Mouse (Mus musculus): ENCODE measurements around the gene Pik3cd.
"Not testable (repeated sequence)": the region's sequence is repeated elsewhere in the genome, so short reads cannot be mapped to it uniquely, and the experiment has no call there.

The Pik3cd gene

DNA sequence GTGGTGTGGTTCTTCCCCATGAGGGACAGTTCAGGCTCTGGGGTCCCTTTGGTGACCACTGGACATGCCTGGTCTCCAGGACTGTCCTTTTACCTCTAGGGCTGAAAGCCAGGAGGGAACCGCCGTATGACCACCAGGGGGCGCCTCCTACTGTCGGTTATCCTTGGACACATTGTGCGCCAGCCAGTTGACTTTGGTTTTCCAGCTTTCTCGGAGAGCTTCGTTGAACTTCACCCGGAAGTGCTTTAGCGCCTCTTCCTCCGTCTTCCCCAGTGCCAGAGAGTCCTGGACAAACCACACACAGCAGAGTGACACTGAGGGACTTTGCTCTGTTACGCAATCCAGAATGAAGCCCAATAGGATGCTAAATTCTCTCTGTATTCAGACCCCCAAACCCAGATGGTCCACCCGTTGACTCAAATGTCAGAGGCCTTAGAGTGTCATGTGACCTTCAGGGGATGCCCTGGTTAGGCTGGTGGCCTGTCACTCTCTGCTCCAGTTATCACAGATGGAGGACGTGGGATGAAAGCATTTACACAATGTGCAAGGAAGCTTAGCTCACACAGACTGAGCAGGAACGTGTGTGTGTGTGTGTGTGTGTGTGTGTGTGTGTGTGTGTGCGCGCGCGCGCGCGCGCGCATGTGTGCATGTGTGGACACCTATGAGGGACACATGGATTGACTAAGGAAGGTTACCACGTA, 51.7 kb downstream of the Pik3cd start:
- peak; percentile 66 to 73 for DNase-seq (ENCODE audit: low spot score in 2 of 2)

DNA sequence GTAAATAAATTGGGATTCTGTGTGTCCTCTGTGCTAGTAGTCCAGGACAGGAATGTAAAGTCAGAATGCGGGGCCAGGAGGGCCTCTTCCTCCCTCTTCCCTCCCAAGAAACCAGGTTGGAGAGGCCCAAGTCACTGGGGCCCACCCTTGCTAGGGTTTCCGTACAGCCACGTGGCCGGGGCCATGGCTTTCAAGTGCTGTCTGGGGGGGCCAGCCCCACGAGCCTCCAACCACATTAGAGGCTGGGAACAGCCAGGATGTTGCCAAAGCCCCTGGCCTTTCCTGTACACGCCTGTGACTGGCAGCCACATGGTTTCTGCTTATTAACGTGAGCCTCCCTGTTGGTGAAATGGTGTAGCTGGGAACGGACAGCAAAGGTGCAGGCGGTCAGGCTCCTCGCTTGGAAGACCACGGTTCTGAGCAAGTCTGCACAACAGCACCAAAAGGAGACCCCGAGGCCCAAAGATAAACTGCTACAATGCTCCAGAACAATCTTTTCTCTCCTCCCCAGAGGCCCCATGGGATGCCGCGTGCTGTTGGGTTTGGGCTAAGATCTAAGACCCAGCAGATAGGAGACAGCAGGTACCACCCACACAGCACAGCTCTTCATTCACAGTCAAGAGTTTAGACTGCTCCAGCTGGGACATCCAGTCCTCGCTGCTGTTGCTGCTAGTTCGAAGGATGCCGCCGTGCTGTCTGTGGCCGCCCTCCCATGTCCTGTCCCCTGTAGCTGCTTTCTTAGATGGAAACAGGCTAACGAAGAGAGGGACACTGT, 54.2 kb downstream of the Pik3cd start:
- no peak for DNase-seq (ENCODE audit: low spot score in 2 of 2)

DNA sequence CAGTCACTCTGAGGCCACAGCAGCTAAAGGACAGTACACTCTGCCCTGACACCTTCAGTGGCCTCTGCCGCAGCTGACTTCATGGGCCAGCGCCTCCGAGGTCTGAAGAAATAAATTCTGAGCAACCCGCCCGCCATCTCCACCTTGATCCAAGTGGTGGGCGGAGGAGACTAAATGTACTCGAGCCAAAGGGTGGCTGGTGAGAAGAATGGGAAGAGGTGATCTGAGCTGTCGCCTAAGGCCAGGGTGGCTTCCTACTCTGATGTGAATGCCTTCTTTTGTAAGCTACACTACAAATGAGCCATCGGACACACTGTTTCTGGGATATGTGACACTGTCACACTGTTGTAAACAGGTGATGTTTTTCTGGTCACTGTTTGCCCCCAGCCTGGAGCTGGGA, 56.6 kb downstream of the Pik3cd start:
- no peak for DNase-seq (ENCODE audit: low spot score in 2 of 2)

DNA sequence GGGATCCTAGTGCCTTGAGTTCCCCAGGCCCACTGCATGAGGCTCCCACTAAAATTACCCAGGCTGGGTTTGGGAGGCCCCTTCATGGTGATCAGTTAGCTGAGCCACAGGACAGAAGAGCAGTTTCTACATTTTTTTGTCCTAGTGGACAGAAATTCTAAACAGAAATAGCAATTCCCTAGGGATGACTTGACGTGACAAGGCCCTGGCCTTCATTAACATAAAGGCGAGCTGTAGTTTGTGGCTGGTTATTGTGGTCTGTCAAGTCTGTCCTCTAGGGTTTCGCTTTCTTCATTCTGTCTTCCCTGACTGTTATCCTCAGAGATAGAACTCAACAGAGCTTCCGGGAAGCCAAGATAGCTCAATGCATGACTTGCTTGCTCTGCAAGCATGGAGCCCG, 60.4 kb downstream of the Pik3cd start:
- no peak for DNase-seq (ENCODE audit: low spot score in 2 of 2)

DNA sequence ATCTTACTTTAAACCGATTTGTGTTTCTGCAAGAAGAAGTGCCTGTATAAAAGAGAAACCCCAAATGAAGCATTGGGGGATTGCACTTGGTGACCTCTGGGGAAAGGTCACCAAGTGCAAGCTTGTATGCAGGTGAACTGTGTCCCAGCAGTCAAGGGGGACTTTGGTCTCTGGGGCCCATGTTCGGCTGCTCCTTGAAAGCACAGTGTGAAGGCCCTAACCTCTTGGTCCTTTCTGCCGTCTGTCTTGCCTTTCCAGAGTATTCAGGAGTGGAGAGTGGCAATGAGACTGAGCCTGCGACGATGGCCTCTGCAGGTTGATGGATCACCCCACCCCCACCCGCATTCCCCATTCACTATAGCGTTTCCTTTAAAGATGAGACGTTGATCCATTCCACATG, 61.0 kb downstream of the Pik3cd start:
- DNase-seq (ENCODE audit: low spot score in 2 of 2) = no peak

DNA sequence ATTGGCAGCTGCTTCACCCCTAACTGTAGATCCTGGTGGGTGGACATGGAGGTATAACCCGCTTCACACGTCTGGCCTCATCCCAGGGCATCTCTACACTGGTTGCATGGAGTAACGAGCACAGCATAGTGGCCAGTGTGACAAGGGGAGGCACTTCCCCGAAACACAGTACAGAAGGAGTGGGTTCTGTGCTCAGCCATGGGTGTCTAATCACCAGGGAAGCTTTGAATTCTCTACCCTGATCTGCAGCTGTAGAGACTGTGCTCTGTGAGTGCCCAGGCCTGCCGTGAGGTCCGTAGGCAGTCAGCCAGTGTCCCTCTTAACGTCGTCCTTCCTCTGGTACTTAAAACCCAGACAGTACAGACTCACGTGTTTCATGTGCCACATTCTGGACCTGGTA, 61.5 kb downstream of the Pik3cd start:
- no peak for DNase-seq (ENCODE audit: low spot score in 2 of 2)

DNA sequence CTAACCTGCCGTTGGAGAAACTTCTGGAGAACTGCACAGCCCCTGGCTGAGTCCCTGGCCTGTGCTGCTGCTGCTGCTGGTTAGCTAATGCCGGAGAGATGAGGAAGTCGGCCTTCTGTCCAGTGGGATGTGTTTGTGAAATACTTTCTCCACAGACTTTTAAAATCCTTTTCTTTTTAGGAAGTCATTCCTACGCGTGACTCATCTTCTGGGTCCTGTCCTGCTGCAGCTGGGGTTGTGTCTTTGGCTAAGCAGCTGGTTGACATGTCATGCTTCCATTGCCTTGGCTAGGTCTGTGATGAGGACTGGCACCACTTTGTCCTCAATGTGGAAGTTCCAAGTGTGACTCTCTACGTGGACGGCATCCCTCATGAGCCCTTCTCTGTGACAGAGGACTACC, 64.4 kb downstream of the Pik3cd start:
- no peak for DNase-seq (ENCODE audit: low spot score in 2 of 2)

DNA sequence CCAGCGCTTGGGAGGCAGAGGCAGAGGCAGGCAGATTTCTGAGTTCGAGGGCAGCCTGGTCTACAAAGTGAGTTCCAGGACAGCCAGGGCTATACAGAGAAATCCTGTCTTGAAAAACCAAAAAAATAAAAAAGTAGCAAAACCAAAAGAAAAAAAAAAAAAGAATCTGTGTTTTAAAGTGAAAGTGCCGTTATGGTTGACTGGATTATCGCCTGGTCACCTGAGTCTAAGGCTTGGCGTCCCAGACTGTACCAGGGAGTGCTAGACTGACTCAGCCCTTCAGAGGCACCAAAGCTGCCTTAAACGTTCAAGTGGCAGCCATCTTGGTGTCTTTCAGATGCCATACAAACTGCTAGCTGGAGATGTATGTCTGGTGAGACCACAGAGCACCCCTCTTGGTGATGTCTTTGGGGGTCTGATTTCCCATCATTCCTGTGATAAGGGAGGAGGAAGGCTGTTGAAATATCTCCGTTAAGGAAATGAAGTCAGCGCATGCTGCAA, 66.4 kb downstream of the Pik3cd start:
- no peak for DNase-seq (ENCODE audit: low spot score in 2 of 2)

DNA sequence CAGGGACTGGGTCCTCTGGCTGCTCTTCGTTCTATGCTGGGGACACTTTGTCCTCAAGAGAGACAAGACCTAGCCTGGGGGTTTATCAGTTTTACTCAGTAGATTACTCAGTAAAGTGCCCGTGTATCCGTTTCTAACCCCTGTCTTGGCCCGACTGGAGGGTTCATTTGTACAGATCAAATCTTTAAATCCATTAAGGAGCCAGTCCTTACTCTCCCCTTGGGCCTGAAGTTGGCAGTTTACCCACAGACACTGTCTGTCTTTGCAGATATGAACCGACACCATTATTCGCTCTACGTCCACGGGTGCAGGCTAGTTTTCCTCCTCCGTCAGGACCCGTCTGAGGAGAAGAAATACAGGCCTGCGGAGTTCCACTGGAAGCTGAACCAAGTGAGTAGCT, 67.4 kb downstream of the Pik3cd start:
- no peak for DNase-seq (ENCODE audit: low spot score in 2 of 2)

DNA sequence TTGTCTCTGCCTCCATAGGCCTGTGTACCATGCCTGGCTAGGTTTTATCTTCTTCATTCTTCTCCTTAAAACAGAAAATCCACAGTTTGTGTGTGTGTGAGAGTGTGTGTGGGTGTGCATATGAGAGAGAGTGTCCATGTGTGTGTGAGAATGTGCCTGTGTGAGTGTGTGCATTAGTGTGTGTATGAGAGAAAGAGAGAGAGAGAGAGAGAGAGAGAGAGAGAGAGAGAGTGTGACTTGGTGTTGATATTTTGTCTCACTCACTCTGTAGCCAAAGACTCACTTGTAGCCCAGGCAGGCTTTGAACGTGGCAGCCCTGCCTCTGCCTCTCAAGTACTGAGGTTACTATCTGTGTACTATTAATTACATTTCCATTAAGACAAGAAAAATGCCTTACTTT, 68.2 kb downstream of the Pik3cd start:
- DNase-seq (ENCODE audit: low spot score in 2 of 2) = no peak

DNA sequence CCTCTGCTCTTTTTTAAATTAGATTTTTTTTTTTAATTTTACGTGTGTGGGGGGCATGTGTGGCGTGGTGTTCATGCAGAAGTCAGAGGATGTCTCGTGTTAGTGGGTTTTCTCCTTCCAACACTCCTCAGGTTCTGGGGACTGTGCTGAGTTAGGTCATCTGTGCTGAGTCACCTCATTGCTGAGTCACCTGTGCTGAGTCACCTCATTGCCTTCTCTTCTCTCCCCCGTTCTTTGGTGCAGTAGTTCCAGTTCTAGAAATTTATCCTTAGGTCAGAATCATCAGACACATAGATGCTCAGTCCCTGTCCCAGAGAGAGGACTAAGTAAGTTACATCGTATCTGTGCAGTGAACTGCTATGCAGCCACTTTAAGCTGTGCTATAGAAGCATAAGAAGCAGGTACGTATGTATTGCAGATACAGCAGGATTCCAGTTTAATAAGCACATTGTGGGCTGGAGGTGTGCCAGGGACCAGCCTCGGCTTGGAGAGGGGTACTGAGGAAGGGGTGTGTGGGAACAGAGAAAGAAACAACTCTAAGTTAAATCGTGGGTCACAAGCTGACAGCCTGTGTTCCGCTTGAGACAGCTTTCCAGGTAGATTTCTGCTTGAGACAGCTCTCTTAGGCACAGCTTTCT, 69.6 kb downstream of the Pik3cd start:
- no peak for DNase-seq (ENCODE audit: low spot score in 2 of 2)

DNA sequence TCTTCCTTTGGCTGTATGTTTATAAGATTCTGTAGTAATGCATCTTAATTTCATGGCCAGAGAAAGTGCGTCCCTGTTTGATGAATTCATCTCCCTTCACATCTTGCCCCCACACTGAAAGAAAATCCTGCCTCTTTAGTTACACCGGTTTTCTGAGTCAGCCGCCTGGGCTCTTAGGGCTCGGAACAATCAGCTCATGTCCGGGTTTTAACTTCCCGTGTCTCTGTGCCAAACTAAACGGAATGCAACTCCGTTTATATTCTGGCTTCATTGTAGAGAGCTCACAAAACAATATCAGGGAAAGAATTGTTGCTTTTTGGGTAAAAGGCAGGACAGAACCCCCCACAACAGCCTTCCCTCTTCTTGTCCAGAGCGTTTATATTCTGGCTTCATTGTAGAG, 73.6 kb downstream of the Pik3cd start:
- no peak for DNase-seq (ENCODE audit: low spot score in 2 of 2)

DNA sequence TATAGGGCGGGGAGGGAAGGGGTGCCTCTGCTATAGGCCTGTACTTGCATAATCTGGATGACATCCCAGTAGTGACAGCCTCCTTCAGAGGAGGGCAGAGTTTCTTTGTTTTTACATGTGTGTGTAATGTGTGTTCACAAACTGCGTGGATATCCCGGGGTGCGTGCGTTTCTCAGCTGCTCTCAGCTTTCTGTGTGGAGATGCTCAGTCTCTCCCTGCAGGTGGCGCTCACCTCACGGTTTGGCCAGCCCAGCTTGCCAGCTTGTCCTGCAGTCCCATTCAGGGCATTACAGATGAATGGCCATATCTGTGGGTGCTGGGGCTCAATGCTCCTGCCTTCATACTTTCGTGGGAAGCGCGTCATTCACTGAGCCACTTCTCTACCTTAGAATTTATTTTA, 74.0 kb downstream of the Pik3cd start:
- DNase-seq (ENCODE audit: low spot score in 2 of 2) = peak in 1 of 2 experiments; percentile 61

DNA sequence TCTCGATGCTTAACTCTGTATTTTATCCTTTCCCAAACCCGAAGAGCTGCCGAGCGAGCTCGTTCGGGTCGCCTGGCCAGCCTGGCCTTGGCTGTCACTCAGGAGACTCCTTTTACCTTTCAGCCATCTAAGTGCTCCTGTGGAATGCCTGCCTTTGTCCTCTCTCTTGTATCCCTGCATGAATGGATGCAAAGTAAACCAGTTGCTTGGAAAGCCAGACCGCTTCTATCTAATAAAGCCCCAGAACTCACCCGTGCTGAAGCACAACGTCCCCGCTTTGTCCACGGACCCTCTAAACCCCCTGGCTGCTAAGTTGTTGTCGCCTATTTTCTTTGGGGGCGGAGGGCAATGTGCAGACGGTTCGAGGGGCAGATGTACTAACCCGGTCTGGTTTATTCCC, 75.6 kb downstream of the Pik3cd start:
- no peak for DNase-seq (ENCODE audit: low spot score in 2 of 2)

DNA sequence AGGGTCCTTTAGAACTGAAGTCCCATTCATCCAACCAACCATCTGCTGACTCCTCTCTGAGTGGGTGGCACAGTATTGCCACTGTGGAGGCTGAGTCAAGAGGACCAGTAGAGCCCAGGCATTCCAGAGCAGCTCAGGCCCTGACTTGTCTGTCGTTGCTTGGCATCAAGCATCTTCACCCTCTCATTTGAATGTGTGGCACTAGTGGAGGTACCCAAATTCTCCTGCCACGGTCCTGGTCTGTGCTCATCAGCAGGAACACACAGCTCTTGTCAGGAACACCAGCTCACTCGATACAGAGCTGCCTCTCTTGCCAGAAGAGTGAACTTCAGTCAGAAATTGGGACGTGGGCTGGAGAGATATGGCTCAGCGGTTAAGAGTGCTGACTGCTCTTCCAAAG, 78.7 kb downstream of the Pik3cd start:
- no peak for DNase-seq (ENCODE audit: low spot score in 2 of 2)

DNA sequence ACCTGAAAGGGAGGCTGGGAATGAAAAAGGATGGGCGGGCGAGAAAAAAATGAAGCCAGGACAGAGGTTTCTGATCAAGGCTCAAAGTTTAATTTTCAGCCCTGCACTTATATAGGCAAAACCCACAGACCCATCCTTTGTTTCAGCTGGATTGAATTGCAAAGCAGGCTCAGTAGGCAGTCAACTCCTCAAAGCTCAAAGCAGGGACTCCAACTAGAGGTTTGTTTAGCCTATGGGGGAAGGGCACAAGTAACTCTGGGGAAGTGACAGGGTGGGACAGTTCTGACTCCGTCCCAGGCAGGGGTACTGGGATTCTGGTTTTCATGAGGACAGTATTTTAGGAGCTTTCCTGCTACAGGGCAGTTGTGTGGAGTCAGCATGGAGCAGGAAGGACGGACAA, 81.1 kb downstream of the Pik3cd start:
- no peak for DNase-seq (ENCODE audit: low spot score in 2 of 2)

DNA sequence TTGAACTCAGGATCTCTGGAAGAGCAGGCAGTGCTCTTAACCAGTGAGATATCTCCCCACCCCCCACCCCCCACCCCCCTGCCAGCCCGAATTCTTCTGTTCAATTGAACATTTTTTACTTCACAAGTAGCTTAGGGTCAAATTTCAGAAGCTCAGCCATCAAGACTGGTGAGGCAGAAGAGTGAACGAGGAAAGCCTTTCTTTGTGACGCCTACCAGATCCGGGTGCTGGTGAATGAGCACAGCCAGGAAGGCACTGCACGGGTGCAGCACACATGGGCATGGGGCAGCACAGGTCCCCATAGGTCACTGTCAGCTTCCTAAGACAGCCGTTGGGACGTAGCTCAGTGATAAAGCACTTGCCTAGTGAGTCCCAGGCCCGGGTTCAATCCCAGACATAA, 82.4 kb downstream of the Pik3cd start:
- no peak for DNase-seq (ENCODE audit: low spot score in 2 of 2)

DNA sequence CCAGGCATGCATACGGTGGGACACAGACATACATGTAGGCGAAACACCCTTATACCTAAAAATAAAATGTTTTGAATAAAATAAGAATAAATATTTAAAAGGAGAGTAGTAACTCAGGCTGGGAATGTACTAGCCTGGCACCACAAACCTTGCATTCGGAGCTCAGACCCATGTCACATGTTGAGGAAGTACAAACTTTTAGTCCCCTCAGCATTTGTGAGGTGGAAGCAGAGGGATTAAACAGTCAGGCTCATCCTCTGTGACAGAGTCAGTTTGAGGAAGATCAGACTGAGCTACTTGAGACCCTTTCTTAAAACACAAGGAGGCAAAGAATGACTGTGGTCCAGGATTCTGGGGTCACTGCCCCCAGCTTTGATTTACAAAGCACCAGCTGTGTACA, 85.4 kb downstream of the Pik3cd start:
- not testable (repeated sequence) for DNase-seq (ENCODE audit: low spot score in 2 of 2)

DNA sequence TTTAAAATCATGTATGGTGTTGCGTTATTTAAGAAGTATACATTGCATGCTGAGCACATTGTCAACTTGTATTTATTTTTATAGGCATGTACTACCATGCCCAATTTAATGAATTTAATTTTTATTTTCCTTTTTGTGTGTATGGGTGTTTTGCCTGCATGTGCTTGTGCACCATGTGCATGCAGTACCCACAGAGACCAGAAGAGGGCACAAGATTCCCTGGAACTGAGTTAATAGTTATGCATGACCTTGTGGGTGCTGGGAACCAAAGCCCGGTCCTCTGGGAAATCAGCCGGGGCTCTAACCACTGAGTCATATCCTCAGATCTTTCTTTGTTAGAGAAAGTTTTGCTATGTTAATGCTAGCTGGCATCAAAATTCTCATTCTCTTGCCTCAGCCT, 87.5 kb downstream of the Pik3cd start:
- DNase-seq (ENCODE audit: low spot score in 2 of 2) = no peak

DNA sequence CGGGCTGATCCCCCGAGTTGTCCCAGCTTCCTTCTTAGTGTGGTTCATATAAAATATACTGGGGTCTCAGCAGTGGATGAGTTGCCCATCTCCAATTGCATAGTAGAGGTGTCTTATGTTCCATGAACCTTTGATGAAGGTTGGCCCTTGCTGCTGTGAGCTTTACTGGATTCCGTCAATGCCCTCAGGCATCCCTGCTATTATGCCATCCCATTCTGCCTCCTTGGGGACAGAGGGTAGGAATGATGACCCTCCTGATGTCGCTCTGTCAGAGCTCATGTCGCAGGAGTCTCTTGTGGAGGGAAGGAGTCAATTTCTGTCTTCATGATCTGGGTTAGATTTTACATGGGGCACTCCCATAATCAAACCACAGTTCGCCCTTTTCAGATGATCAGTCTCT, 88.9 kb downstream of the Pik3cd start:
- DNase-seq (ENCODE audit: low spot score in 2 of 2) = not testable (repeated sequence)

DNA sequence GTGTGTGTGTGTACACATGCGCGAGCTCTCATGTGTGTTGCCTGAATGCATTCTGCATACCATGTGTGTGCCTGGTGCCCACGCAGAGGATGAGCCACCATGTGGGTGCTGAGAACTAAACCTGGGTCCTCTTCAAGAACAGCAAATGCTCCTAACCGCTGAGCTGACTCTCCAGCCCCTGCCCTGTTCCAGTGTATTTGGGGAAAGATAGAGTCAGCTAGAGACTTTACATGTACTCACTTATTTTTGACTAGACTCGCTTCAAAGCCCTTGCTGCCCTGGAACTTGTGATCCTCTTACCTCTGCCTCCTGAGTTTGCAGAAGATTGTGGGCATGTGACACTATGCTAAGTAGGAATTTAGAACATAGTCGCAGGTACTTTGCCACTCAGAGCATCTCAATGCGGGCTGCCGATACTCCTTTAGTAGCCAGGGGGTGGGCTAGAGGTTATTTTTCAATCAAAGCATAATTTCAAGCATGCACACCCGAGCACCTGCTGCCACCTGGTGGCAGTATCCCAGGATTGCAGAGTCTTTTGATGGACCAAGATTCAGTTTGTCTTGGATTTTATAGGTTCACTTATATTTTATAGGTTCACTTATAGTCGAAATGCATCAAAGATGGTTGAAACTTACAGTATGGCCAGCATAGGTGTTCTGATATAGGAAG, 90.9 kb downstream of the Pik3cd start:
- no peak for DNase-seq (ENCODE audit: low spot score in 2 of 2)

Data from frontal cortex, postnatal 10 days (tissue).